Mouse (Mus musculus) stomach, embryonic 15.5 days (tissue): ENCODE data around the gene Serf2. TPM values are rescaled to one million over a fixed set of nuclear protein-coding genes. Genes with fewer than 3 reads are reported as not detected.
A peak's percentile ranks its signal among the peaks of the same experiment; 100 is the strongest.
"Not testable (repeated sequence)": the region's sequence is repeated elsewhere in the genome, so short reads cannot be mapped to it uniquely, and the experiment has no call there.

ENCODE experiments used
- ATAC-seq: fragments of 200-750 bp; cut with Nextera tagmentation; 2 replicates; pipeline ENCODE4 v1.8.0; 2017; ENCODE audit warnings: low read depth, moderate number of reproducible peaks, moderate TSS enrichment; ENCODE audit not compliant: insufficient read depth, low FRiP score
- H3K27ac ChIP-seq: fragments of 300-500 bp; sonication (generic); 2 replicates; pipeline ENCODE4 v1.5.1; 2015; ENCODE audit warnings: mild to moderate bottlenecking, inconsistent platforms
- H3K27me3 ChIP-seq: fragments of 300-500 bp; sonication (generic); replicated peaks from 2 replicates; pipeline ENCODE4 v1.6.1; 2015; ENCODE audit warnings: inconsistent platforms
- H3K36me3 ChIP-seq: fragments of 300-500 bp; sonication (generic); 2 replicates; pipeline ENCODE4 v1.6.1; 2015; ENCODE audit warnings: inconsistent platforms
- H3K4me1 ChIP-seq: fragments of 300-500 bp; sonication (generic); 2 replicates; pipeline ENCODE4 v1.6.1; 2015; ENCODE audit warnings: inconsistent platforms
- H3K4me2 ChIP-seq: fragments of 300-500 bp; sonication (generic); 2 replicates; pipeline ENCODE4 v1.6.1; 2015; ENCODE audit warnings: mild to moderate bottlenecking, inconsistent platforms
- H3K4me3 ChIP-seq: fragments of 300-500 bp; sonication (generic); replicated peaks from 2 replicates; pipeline ENCODE4 v1.5.1; 2015; ENCODE audit warnings: inconsistent platforms
- H3K9ac ChIP-seq: fragments of 300-500 bp; sonication (generic); 2 replicates; pipeline ENCODE4 v1.6.1; 2015; ENCODE audit warnings: inconsistent platforms
- H3K9me3 ChIP-seq: fragments of 300-500 bp; sonication (generic); 2 replicates; pipeline ENCODE4 v1.6.1; 2016; ENCODE audit warnings: inconsistent platforms
- WGBS: fragments of 180-500 bp; shearing (Covaris S2); methylation state at CpG from one replicate; pipeline ENCODE4 v1.1.7; 2015; 5-methylcytosine and 5-hydroxymethylcytosine counted together
- polyA plus RNA-seq: library from polyadenylated mRNA; unstranded; fragments of >200 nt; fragmentation: Nextera tagmentation; extraction: Ambion mirVana; gene quantifications from 2 replicates; pipeline ENCODE4 v1.2.1, GENCODE M21; 2015

Serf2 gene
- polyA plus RNA-seq, 1 experiment from 2014 or later = 538 TPM

- Histone ChIP-seq H3K27me3 (no peaks in the 10 kb centered on the region), H3K27ac (peak overlapping the region; percentile 48), H3K36me3 (no peaks in the 10 kb centered on the region), H3K4me1 (no peaks in the 10 kb centered on the region), H3K9ac (no peak overlapping the region), H3K9me3 (no peaks in the 10 kb centered on the region), H3K4me3 (peak overlapping the region; percentile 66), H3K4me2 (peak overlapping the region; percentile 69)
- 32% methylated on average over 8 of the region's 8 CpGs for WGBS
- ATAC-seq = peak; percentile 20; the same call in 1 of the 2 replicates
Measured at GRCm38 (mm10) chr2:121474180-121474535, 25.2 kb downstream of the Serf2 start.

DNA sequence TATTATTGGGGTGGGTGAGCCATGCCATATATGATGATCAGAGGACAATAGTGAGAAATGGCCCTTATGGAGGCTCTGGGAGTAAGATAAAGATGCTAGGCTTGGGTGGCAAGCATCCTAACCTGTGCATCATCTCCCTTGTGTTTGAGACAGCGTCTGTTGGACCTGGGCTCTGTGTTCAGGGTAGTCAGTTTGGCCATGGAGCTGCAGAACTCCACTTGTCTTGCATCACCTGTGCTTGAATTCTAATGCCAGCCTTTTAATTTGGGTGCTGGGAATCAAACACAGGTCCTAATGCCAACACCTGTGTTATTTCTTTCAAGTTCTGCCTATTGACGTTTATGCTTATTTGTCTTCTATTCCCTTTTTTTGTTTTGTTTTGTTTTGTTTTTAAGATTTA lies 26.3 kb downstream of the Serf2 start:
- ATAC-seq, H3K4me3 ChIP-seq, H3K9ac ChIP-seq, H3K4me1 ChIP-seq, H3K36me3 ChIP-seq, H3K4me2 ChIP-seq, H3K27ac ChIP-seq, H3K9me3 ChIP-seq, H3K27me3 ChIP-seq: not testable (repeated sequence)
- WGBS = 96% methylated on average over 2 of the region's 2 CpGs

- H3K4me1 ChIP-seq = no peaks in the 10 kb centered on the region
- WGBS = 86% methylated on average over 3 of the region's 3 CpGs
- ATAC-seq = no peak
- no peaks in the 10 kb centered on the region for H3K9me3 ChIP-seq
- H3K27me3 ChIP-seq = no peaks in the 10 kb centered on the region
- H3K36me3 ChIP-seq = no peaks in the 10 kb centered on the region
- H3K9ac ChIP-seq = no peak overlapping the region
- H3K4me3 ChIP-seq = no peak overlapping the region
- H3K4me2 ChIP-seq = no peak overlapping the region
- no peak overlapping the region for H3K27ac ChIP-seq
Measured at GRCm38 (mm10) chr2:121477491-121478266, 28.7 kb downstream of the Serf2 start.

DNA sequence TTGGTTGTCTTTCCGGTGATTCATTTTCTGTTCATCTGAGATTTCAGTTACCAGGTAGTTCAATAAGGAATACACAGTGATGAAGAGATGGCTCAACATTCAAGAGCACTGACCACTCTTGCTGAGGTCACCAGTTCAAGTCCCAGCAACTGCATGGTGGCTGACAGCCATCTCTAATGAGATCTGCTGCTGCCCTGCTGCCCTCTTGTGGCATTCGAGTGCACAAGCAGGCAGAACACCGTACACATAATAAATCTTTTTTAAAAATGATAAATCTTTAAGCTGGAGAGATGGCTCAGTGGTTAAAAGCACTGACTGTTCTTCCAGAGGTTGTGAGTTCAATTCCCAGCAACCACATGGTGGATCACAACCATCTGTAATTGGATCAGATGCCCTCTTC lies 31.5 kb downstream of the Serf2 start:
- ATAC-seq = no peak
- 54% methylated on average over 3 of the region's 3 CpGs for WGBS
- no peaks in the 10 kb centered on the region for H3K4me1 ChIP-seq
- no peaks in the 10 kb centered on the region for H3K36me3 ChIP-seq
- H3K27me3 ChIP-seq = no peaks in the 10 kb centered on the region
- no peak overlapping the region for H3K9ac ChIP-seq
- no peaks in the 10 kb centered on the region for H3K9me3 ChIP-seq
- no peak overlapping the region for H3K4me3 ChIP-seq
- no peak overlapping the region for H3K4me2 ChIP-seq
- no peak overlapping the region for H3K27ac ChIP-seq

DNA sequence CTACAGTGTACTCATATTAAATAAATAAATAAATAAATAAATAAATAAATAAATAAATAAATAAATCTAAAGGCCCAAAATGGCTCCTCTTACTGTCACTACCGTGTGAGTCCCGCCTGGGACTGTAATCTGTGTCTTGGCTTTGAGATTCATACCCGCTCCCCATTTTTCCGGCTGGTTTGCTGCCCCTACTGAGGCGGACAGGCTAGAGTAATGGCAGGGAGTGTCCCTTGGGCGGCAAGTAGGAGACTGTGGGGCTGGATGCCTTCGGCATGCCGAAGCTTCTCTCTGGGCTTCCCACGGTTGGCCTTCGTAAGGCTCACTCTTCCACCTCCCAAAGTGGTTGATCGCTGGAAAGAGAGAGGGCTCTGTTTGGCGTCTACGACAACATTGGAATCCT lies 31.9 kb downstream of the Serf2 start:
- H3K27ac ChIP-seq, H3K4me2 ChIP-seq, ATAC-seq, H3K4me1 ChIP-seq, H3K9ac ChIP-seq, H3K9me3 ChIP-seq, H3K36me3 ChIP-seq, H3K4me3 ChIP-seq, H3K27me3 ChIP-seq: not testable (repeated sequence)
- WGBS = 86% methylated on average over 13 of the region's 13 CpGs

- H3K36me3 ChIP-seq = no peaks in the 10 kb centered on the region
- no peaks in the 10 kb centered on the region for H3K27me3 ChIP-seq
- H3K4me3 ChIP-seq = no peak overlapping the region
- WGBS = 77% methylated on average over 8 of the region's 8 CpGs
- no peak overlapping the region for H3K4me2 ChIP-seq
- no peaks in the 10 kb centered on the region for H3K9me3 ChIP-seq
- H3K4me1 ChIP-seq = no peaks in the 10 kb centered on the region
- ATAC-seq = no peak
- H3K27ac ChIP-seq = no peak overlapping the region
- H3K9ac ChIP-seq = no peak overlapping the region
Measured at GRCm38 (mm10) chr2:121483576-121483975, 34.6 kb downstream of the Serf2 start.

DNA sequence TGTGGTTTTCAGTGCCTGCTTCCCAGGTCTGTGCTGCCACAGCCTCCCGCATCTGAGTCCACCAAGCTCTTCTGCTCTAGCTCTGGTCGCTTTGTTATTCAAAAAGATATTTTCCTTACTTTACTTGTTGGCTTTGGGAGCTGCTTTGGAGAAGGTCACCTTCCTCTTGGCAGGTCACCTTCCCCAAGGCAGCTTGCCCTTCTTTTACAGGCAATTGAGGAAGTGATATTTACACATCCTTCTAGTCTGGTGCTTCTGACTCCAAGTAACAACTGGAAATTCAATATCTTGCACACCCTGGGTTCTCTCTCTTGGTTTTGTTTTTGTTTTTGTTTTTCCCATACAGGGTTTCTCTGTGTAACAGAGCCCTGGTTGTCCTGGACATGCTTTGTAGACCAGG lies 35.4 kb downstream of the Serf2 start:
- H3K9ac ChIP-seq, ATAC-seq: not testable (repeated sequence)
- WGBS = 59% methylated on average over 2 of the region's 2 CpGs

GRCm38 (mm10) chr2:121501550-121501949 lies 52.6 kb downstream of the Serf2 start:
- not testable (repeated sequence) for H3K9ac ChIP-seq, ATAC-seq, H3K4me2 ChIP-seq, H3K36me3 ChIP-seq, H3K4me3 ChIP-seq, H3K4me1 ChIP-seq, H3K27me3 ChIP-seq, H3K9me3 ChIP-seq, H3K27ac ChIP-seq
- 69% methylated on average over 3 of the region's 6 CpGs for WGBS

More for the DNA sequence above, 35.4 kb downstream of the Serf2 start:
- H3K4me3 ChIP-seq, H3K36me3 ChIP-seq, H3K27ac ChIP-seq, H3K9me3 ChIP-seq, H3K27me3 ChIP-seq, H3K4me2 ChIP-seq, H3K4me1 ChIP-seq: not testable (repeated sequence)

- Histone ChIP-seq H3K27ac (peak within 1 kb of the TSS; percentile 67; the same call in 1 of the 2 replicates), H3K4me3 (peak within 1 kb of the TSS; percentile 58), H3K9ac (peak within 1 kb of the TSS; percentile 35), H3K4me2 (peak within 1 kb of the TSS; percentile 79)
- not testable (repeated sequence) for H3K9me3 ChIP-seq, H3K36me3 ChIP-seq, H3K4me1 ChIP-seq, H3K27me3 ChIP-seq
- 4% methylated on average over 42 of the region's 42 CpGs for WGBS
- peak; percentile 88 for ATAC-seq
Measured at GRCm38 (mm10) chr2:121505942-121506882, 57.2 kb downstream of the Serf2 start, which contains the start of the genes Mfap1a and Wdr76. Gene Mfap1a, minus strand, starts transcription at chr2:121506665. Gene Wdr76, plus strand, starts transcription at chr2:121506723.

GRCm38 (mm10) chr2:121507173-121507950 lies 58.4 kb downstream of the Serf2 start:
- H3K9ac ChIP-seq = peak overlapping the region; percentile 30; the same call in 1 of the 2 replicates
- no peak for ATAC-seq
- WGBS = 3% methylated on average over 12 of the region's 12 CpGs
- peak overlapping the region; percentile 79 for H3K4me2 ChIP-seq
- no peak overlapping the region for H3K27ac ChIP-seq
- H3K36me3 ChIP-seq = 0 out of 2 replicates have a peak, but pooled peaks cover 2% of the 10 kb centered on the region
- H3K27me3 ChIP-seq = no peaks in the 10 kb centered on the region
- peak overlapping the region; percentile 58 for H3K4me3 ChIP-seq
- H3K4me1 ChIP-seq = peaks cover 9% of the 10 kb centered on the region; the same call in 1 of the 2 replicates
- no peaks in the 10 kb centered on the region for H3K9me3 ChIP-seq
